Mouse (Mus musculus) heart, postnatal 4 days (tissue): ENCODE measurements around the gene Dvl2. TPM values are rescaled to one million over a fixed set of nuclear protein-coding genes. Genes with fewer than 3 reads are reported as not detected.
"Not testable (repeated sequence)": the region's sequence is repeated elsewhere in the genome, so short reads cannot be mapped to it uniquely, and the experiment has no call there.

ENCODE experiments used
- DNase-seq: peaks from one replicate; pipeline ENCODE4 v3.0.0; 2021
- total RNA-seq, 2 experiments: library from RNA; stranded (reverse); gene quantifications; 2 replicates each; pipeline ENCODE4 v1.2.3; 2021

Dvl2 gene
- total RNA-seq, 2 experiments from 2014 or later: 13.1 to 14.0 TPM

- DNase-seq: no peak
These were observed 10.6 kb downstream of the Dvl2 start for GRCm38 (mm10) chr11:70010961-70011360.

DNA sequence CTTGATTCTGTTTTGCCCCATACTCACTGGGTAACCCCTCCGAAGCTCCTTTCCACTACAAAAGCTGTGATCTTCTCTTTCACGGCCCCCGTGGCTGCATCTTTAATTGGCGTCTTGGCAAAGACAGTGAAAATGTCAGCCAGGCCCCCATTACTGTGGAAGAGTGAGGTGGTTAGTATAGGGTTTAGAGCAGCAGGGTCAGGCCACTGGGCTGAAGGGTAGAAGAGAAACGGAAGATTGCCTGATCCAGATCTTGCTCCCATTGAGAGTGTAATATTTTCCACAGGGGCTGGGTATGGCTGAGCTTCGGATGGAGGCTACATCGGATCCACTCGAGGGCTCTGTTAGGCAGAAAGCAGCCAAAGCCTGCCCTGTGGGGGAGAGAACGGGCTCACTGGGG is 12.5 kb downstream of the Dvl2 start:
- DNase-seq: no peak

DNA sequence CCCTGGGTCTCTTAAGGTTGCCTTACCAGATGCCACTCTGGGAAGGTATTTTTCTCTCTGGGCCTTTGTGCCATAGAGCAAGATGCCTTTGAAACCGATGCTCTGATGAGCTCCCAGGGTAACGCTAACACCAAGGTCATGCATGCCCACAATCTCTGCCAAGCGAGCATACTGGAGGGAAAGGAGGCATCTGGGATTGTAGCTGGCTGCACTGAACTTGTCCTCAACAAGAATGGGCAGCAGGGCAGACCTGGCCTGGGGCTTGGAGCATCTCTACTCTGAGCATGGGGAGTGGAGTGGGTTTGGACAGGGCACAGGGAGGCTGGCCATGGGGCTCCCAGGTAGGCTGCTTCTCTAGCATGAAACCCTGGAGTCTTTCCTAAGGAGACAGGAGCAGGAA is 13.0 kb downstream of the Dvl2 start:
- DNase-seq: no peak

DNA sequence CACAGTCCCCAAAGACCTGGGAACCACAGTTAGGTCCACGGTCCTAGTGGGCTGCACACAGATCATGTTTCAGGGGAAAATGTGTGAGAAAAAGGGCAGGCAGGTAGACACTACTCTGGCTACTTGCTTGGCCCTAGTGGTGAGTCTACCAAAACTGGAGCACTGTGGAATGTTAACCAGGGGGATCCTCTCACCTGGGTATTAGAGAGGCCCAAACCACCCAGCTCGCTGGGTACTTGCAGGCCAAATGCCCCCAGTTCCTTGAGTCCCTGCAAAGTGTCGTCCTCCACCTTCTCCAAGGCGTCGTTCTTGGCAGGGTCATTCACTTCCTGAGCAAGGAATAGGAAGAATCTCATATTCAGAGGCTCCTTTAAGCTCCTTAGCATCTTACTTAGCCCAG is 13.7 kb downstream of the Dvl2 start:
- no peak for DNase-seq

DNA sequence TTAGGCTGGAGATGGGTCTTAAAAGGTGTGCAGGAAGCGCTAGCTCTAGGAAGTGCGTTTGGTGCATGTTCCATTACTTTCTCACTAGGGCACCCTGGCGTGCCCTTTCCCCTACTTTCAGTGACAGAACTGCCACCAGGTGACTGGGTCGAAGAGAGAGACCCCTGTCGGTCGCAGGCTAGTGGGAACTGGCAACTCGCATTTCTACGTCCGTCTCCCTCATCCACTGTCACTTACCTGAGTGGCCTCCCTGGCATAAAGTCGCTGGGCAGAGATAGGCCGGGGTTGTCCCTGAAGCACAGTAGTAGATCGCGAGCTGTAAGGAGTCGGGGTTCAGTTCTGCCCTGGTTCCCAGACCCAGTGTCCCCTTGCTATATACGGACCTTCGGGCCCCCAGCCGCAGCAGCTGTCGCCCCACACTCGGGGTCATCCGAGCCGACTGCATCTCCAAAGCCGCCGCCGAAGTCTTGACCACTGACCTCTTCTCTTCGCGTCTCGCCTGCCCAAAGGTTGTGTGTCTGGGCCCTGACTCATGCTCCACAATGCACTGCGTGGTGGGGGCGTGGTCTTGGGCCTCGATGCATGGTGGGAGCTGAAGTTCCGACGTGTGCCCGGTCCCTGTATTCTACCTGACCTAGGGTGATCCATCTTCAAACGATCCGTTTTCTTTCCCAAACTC is 14.6 kb downstream of the Dvl2 start, which contains the start of gene Acadvl:
Gene Acadvl (minus strand): TSS at position 532 of the 679 bp plus-strand sequence.
- peak; percentile 90 for DNase-seq

GRCm38 (mm10) chr11:70015677-70016076 is 15.3 kb downstream of the Dvl2 start:
- no peak for DNase-seq

DNA sequence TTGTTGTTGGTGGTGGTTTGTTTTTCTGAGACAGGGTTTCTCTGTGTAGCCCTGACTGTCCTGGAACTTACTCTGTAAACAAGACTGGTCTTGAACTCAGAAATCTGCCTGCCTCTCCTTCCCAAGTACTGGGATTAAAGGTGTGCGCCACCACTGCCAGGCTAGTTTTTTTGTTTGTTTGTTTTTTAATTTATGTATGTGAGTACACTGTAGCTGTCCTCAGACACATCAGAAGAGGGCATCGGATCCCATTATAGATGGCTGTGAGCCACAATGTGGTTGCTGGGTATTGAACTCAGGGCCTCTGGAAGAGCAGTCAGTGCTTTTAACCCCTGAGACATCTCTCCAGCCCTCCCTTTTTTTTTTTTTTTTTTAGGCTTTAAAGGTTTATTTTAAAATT is 15.8 kb downstream of the Dvl2 start:
- not testable (repeated sequence) for DNase-seq

DNA sequence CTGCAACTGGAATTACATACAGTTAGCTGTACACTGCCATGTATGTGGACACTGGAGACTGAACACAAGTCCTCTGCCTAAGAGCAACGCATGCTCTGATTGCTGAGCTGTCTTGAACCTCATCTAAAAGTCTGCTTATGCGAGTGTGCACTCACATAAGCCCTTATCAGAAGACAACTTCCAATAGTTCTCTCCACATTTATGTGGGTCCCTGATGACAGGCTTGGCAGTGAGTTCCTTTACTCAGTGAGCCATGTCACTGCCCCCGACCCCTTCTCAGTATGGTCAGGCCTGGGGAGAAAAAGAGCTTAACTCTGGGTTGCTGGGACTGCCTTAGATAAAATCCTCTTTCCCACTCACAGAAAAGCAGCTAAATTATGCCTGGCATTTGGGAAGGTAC is 16.3 kb downstream of the Dvl2 start, which contains the start of gene Dlg4:
Gene Dlg4 (plus strand): TSS at position 274 of the 400 bp plus-strand sequence.
- no peak for DNase-seq

DNA sequence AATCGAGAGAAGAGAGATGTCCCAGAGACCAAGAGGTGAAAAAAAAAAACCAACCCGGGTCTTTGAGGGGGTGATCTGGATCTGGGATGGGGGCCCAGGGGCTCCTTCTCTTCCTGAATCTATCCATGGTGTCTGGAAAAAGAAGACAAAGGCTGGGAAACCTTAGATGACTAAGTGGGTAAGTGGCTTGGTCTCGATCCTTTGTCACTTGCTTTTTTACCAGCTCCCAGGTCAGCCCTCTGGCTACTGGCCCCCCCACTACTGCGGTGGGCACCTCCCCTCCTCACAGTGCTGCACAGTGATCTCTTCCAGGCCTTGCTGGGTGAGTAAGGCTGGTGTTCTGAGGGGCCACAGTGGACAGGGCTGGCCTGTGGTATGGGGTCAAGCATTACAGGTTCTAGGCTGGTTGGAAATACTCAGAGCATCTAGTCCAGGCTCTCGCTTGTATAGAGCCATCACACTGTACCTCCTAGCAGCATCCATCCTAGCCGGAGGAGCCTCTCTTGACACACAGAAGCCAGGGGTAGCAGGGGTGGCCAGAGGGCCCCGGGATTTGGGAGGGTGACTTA is 16.9 kb downstream of the Dvl2 start:
- no peak for DNase-seq

DNA sequence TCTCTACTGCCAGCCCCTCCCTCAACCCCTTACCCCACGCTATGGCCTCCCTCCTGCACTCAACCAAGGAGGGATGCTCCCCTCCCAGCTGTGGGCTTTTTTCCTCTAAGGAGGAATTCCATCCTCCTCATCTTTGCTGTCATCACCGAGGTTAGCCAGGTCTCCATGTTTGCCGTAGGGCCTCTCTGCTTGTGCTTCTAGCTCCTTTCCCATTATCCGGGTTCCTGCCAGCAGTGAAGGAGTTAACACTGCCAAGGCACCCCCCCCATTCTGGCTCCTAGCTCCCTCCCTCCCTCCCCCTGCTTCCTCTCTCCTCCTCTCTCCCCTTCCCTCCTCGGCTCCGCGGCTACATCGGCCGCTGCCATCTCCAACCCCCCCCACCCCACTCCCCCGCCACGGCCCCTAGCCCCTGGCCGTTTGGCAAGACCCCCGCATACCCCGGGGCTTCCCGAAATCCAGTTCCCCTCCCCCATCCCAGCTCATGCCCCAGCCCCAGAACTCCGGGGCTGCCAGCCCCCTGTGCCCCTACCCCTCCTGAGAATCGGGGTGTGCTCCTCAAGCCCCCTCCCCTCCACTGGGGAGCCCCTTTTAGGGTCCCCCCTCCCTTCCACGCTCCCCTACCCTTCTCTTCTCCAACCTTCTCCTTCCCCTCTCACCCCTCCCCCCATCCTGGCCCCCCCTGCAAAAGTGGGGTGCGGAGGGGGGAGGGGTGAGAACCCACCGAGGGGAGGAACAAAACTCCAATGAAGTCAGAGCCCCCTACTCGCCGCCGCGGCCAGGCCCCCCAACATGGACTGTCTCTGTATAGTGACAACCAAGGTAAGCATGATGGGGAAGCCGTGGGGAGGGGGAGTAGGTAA is 18.0 kb downstream of the Dvl2 start:
- DNase-seq: peak; percentile 70

- DNase-seq: no peak
These were observed 19.2 kb downstream of the Dvl2 start for GRCm38 (mm10) chr11:70019495-70020021.

DNA sequence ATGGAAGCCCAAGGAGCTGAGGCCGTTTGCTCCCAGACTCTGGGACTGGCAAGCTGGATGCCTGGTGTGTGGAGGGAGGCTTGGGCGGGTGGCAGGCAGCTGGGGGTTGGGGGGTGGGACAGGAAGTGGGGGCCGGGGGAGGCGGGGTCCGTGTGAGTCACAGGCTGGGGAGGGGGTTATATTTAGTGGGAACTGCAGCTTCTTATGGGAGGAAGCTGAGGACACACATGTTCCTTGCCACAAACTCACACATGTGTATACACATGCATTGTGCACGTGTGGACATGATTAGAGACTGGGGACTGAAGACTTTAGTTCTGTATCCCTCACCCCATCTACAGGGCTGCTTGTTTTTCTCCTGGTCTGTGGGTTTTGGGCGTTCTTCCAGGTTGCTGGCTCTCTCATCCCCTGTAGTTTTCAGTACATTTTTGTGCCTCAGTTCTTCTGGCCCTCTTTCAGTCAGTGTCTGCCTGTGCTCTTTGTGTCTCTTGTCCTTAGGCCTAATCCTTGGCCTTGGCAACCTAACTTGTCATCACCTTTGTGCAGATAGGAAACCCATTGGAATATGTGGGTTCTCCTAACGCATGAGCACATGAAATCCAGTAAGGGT is 19.7 kb downstream of the Dvl2 start:
- no peak for DNase-seq

- peak; percentile 82 for DNase-seq
These were observed 20.4 kb downstream of the Dvl2 start for GRCm38 (mm10) chr11:70020731-70021263.

- DNase-seq: peak; percentile 98
These were observed 21.1 kb downstream of the Dvl2 start for GRCm38 (mm10) chr11:70021264-70022132.

DNA sequence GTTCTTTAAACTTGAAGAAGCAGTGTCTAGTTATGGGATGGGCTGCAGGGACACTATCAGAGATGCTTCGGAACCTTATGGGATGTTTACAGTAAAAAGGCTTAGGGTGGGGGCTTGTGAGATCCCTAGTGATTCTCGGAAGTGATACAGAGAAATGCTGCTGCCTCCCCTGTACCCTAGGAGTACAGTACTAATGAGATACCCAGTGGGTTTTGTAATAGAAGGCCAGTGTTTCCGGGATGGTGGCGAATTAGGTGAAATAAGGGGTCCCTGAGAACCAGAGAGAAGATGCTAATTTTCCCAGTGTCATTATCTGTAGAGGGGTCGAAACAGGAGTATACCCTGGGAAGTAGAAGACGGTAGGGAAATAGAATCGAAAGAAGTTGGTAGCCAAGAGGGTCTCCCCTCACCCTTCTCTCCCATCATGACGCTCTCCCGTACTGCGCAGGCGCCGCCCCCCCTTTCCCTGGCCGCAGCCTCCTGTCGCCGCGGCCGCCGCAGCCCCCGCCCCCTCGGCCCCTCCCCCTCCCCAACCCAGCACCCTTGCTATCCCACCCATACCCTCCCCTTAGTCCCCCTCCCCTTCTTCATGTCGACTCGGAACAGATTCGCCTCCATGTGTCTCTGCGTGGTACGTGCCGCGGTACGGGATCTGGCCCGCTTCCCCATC is 23.2 kb downstream of the Dvl2 start:
- peak; percentile 46 for DNase-seq

GRCm38 (mm10) chr11:70024151-70024514 is 23.7 kb downstream of the Dvl2 start:
- DNase-seq: no peak

- peak; percentile 72 for DNase-seq
These were observed 26.3 kb downstream of the Dvl2 start for GRCm38 (mm10) chr11:70026689-70027088.

- peak; percentile 51 for DNase-seq
These were observed 27.0 kb downstream of the Dvl2 start for GRCm38 (mm10) chr11:70027397-70027796.

DNA sequence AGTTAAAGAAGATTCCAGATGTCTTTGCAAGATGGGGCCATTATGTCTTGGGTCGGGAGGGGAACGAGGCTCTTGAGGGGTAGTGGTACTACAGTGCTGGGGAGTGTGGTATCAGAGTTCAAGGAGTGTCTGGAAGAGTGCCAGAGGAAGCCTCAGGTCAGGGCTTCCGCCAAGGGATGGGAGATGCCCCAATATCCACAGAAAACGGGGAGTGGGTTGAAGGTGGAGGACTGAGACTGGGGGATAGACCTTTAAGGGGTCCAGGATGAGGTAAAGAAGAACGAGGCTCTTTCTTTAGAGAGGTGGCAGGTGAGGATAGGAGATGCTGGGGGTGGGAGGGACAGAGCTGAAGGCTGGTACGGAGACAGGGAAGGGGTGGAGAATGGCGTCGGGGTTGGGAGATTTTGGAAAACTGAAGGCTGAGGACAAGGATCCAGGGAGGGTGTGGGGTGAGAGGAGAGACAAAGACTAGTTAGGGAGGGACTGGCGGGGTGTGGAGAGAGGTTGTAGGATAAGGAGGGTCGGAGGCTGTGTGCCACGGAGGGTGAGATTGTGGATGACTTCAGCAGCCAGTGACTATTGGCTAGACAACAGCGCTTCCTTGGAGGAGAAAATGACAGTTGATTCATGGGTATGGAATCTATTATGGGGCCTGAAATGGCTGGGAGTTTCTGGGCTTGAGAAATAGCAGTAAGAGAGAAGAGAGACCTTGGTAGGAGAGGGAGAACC is 28.2 kb downstream of the Dvl2 start:
- no peak for DNase-seq
